Mouse (Mus musculus) frontal cortex, adult 2 months (tissue): Measurements from ENCODE around the gene Nudt16l1. TPM values are rescaled to one million over a fixed set of nuclear protein-coding genes. Genes with fewer than 3 reads are reported as not detected.
A peak's percentile ranks its signal among the peaks of the same experiment; 100 is the strongest.

ENCODE experiments used
- DNase-seq, 2 experiments: peaks; one replicate each; pipeline ENCODE4 v3.0.0; 2022; ENCODE audit warnings: low spot score in 1 of 2; ENCODE audit errors: extremely low spot score in 1 of 2
- polyA plus RNA-seq: library from polyadenylated mRNA; depleted of rRNA; stranded (reverse); fragments of >200 nt; gene quantifications from 2 replicates; pipeline ENCODE4 v1.2.3, GENCODE M21; 2012

The Nudt16l1 gene
- polyA plus RNA-seq, 1 experiment: 94.6 TPM

- DNase-seq: peak; percentile 85 to 96
Observed at GRCm38 (mm10) chr16:4913783-4914735, 24.5 kb upstream of the Nudt16l1 start.

DNA sequence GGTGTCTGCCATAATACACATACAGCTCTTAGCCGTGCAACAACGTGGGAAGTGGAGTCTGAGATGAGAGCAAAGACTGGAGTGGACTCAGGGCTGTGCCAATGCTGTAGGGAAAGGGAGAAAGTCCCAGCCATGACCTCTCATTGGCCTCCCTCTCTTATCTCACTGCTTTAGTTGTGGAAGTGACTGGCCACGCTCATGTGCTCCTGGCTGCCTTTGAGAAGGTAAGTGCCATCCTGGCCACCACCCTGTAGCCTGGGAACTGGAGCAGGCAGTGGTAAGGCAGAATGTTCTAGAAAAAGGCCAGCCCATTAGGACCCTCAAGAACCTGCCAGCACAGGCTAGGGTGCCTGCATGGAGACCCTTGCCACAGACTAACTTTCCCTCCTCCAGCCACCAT is 22.6 kb upstream of the Nudt16l1 start:
- DNase-seq: no peak

DNA sequence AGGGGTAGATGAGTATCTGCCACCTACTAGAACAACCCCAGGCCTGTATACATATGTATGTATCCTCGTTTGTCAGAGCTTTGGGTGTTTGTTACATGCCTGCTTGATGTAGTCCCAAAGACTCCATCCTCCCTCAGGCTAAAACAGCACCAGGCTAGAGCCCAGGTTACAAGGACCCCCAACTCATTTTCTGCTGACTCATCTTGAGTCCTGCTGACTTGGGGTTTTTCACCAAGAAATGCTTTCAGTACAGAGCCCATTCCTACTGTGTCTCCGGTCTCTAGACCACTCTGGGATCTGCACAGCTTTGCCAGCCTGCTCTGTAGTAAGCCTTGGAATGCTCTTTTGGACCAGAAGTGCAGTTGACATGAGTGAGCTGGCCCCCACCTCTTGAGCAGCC is 22.0 kb upstream of the Nudt16l1 start:
- DNase-seq: no peak

DNA sequence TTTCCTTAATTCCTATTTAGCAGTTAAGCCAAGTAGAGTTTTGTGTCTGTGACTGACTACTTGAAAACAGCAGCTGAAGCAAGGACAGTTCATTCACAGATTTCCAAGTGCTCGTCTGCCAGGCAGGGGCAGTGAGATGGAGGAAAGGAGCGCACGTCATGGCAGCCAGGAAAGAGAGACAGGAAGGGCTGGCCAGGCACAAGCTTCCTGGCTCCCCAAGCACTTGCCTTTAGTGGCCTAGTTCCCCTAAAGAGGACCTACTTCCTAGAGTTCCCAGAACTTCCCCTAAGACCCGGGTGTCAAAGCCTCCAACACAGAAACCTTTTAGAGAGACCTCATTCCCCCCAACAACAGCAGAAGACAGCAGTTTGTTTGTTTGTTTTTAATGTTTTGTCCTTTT is 18.0 kb upstream of the Nudt16l1 start:
- no peak for DNase-seq

DNA sequence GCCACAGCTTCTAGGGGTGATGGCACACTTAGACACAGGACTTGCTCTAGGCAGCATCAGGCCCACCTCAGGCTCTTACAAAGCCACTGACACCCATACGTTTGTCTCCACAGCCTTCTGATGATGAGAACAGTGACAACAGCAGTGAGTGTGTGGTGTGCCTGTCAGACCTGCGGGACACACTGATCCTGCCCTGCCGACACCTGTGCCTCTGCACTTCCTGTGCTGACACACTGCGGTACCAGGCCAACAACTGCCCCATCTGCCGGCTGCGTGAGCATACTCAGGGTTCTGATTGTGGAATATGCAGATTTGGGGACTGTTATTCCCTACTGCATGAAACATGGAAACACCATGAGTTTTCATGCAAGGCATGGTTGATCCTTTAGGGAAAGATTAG is 16.1 kb upstream of the Nudt16l1 start:
- DNase-seq: no peak

DNA sequence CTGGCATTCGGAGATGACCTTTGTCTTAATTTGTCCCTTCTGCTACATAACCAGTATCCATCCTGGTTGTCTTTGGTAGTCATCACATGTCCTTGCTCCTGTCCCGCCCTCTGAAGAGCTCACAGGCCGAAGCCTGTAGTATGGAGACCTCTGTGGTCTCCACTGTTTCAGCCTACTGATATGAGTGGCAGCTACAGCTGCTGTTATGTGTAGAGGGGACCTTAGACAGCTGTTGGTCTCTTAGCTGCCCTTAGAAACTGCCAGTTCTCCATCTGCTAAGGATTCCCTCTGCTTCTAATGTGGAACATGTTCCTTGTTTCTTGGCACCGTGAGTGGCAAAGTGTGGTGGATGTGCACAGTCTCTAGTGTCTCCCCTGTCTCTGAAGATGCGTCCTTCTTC is 14.6 kb upstream of the Nudt16l1 start:
- no peak for DNase-seq

- DNase-seq: no peak
Observed at GRCm38 (mm10) chr16:4927967-4928366, 10.6 kb upstream of the Nudt16l1 start.

- no peak for DNase-seq
Observed at GRCm38 (mm10) chr16:4928474-4928873, 10.1 kb upstream of the Nudt16l1 start.

DNA sequence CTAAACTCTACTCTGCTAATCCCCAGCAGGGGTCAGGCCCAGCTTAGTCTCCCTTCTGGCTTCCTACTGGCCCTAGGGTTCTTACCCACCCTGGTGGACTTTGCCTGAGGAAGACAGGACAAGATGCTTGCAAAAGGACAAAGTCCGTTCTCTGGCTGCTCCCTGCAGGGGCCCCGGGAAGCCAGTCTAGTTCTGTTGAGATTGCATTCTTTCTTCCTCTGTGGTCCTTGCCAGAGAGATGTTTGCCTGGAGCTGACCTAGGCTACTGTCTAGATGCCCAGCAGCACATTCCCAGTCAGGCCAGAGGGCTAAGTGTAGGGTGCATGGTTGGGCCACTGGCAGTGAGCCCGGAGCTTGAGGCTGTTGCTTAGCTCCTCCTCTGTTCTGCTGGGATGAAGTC is 6.1 kb upstream of the Nudt16l1 start:
- no peak for DNase-seq

- no peak for DNase-seq
Observed at GRCm38 (mm10) chr16:4935430-4935829, 3.1 kb upstream of the Nudt16l1 start.

GRCm38 (mm10) chr16:4935931-4936703 is 2.4 kb upstream of the Nudt16l1 start:
- no peak for DNase-seq

DNA sequence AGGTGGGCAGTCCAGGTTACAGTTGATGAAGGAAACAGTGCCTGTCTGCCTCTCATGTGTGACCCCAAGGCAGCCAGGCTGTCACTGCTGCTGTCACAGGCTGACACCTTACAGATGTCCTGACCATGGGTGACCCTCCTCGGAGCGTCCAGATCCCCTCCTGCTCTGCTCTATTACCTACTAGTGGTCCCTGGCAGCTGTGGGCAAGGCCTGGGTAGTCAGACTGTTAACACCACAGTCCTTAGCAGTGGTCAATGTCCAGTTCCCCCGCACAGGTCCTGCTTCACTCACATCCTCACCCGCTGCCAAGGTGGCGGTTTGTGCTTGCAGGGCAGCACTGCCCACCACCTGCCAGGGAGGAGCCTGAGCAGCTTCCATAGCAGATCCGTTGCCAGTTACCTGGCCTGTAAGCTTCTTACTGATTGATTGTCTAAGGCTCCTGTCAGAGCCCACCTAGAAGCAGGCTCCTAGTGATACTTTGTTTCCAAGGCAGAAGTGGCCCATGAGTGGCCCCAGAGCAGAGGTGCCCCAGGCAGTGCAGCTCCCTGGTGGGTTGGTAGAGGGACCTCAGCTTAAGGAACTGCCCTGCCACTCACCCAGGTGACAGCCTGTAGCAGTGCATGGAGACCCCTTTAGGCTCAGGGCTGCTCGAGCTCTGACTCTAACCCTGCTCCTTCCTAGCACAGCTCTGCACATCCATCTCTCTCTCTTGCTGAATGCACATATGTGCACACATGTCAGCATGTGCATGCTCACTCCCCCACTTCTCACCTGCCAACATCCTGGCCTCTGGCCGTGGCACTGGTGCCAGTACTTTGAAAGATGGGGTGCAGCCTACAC is 990 bp upstream of the Nudt16l1 start:
- no peak for DNase-seq

DNA sequence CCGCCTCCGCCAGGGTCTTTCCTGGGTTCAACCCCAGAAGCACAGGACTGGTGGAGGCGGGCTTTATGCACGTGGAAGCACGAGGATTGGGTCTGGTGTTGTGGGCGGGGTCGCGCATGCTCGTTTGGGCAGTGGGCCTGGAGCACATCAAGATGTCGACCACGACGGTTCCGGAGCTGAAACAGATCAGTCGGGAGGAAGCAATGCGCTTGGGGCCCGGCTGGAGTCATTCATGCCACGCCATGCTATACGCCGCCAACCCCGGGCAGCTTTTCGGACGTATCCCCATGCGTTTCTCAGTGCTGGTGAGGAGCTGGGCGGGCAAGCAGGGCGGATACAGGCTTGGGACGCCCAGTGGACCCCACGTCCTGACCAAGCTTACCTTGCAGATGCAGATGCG is 428 bp downstream of the Nudt16l1 start:
- peak; percentile 92 to 97 for DNase-seq

- no peak for DNase-seq
Observed at GRCm38 (mm10) chr16:4939412-4939811, 851 bp downstream of the Nudt16l1 start.

DNA sequence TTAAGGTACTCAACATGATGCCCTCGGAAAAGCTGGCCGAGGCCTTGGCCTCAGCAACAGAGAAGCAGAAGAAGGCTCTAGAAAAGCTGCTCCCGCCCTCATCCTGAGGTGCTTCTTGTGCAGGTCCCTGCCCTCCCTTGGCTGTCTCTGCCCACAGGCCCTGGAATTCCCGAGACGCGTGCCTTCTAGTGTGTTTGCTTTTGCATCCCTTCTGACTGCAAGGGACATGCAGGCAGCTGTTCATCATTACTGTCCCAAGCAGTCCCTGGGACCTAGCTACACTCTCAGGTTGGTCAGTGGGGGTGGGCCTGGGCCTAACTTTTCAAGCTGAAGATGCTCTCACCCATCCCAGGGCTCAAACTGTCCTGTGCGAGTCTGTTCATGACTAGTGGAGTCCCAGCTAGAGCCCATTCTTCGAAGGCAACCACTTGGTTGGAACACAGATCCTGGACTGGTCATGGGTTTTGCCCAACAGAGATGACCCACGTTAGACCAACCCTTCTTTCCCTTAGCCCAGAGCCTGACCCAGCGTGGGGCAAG is 1.8 kb downstream of the Nudt16l1 start:
- DNase-seq: no peak

- no peak for DNase-seq
Observed at GRCm38 (mm10) chr16:4941016-4941415, 2.5 kb downstream of the Nudt16l1 start.

GRCm38 (mm10) chr16:4942868-4943267 is 4.3 kb downstream of the Nudt16l1 start:
- no peak for DNase-seq

DNA sequence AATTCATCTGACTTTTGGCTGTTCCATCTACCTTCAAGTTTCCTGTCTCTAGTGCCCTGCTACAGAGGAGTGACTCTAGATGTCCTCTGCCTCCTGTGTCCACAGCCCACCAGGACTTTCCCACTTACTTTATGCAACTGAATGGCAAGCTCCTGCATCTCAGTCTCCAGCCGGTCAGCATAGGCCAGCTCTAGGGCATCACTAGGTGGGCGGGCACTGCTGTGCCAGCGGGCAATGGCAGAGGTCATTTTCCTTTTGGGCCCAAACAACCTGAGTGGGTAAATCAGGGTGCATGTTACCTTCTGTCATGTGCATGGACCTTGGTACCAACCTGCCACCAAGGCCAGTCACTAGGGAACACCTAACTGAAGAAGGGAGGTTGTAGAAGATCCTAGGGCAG is 4.9 kb downstream of the Nudt16l1 start:
- no peak for DNase-seq

DNA sequence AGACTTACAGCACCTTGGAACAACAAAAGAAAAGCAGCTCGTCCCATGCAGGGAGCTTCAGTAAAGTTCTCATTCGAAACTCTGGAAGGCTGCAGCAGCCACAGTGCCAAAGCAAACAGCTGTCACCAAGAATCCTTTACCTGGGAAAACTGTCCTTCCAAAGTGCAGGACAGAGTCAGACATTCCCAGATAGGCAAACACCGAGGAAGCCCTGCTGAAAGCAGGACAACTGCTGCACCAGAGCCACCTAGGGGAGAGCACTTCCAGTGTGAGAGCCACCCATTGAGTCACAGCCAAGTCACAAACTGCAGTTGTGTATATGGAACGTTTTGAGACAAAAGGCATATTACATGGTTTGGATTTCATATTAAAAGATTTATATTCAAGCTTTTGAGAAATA is 6.9 kb downstream of the Nudt16l1 start:
- DNase-seq: no peak

- DNase-seq: no peak
Observed at GRCm38 (mm10) chr16:4946155-4946554, 7.6 kb downstream of the Nudt16l1 start.

- no peak for DNase-seq
Observed at GRCm38 (mm10) chr16:4947378-4947777, 8.8 kb downstream of the Nudt16l1 start.
